Mouse (Mus musculus) spleen, postnatal 10 days (tissue): ENCODE results near the gene Aig1.

Source experiments
- DNase-seq, 2 experiments: peaks; one replicate each; pipeline ENCODE4 v3.0.0; 2021 to 2022; ENCODE audit warnings: low spot score in 2 of 2

Aig1 gene

GRCm38 (mm10) chr10:13702688-13703087, 166.1 kb downstream of the Aig1 start:
- no peak for DNase-seq

DNA sequence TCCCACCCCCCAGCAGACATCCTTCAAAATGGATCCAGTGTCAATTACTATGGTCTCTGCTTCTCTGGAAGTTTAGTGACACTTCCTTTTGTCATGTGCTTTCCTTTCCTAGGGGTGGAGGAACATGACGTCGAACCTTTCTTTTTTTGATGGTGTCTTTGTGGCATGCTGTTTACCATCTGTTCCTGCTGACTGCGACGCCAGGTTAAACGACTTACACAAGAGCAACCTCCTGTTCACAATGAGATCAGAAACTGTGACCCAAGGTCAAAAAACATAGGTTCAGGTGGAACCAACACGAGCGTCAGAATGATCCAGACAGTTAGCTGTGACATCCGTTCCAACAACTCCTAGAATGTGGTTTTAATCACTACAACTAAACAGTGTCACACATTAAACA, 166.7 kb downstream of the Aig1 start:
- DNase-seq: no peak

- no peak for DNase-seq
These were observed 172.5 kb downstream of the Aig1 start for GRCm38 (mm10) chr10:13696326-13696725.

- no peak for DNase-seq
These were observed 175.5 kb downstream of the Aig1 start for GRCm38 (mm10) chr10:13693276-13693675.

DNA sequence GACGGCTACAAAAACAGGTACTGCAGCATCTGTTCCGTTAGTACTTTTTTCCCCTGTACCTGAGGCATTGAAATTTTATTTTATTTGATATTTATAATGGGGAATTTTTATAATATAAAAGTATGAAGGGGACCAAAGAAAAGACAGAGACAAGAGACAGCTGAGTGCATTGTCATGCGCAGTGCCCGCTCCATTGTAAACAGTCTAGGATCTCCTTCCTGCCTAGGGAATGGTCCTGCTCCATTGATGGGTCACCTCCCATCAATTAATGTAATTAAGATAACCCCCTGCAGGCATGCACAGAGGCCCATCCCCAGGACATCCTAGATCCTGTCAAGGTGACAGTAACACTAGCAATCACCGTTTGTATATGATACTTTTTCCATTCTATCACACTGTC, 178.0 kb downstream of the Aig1 start:
- no peak for DNase-seq

DNA sequence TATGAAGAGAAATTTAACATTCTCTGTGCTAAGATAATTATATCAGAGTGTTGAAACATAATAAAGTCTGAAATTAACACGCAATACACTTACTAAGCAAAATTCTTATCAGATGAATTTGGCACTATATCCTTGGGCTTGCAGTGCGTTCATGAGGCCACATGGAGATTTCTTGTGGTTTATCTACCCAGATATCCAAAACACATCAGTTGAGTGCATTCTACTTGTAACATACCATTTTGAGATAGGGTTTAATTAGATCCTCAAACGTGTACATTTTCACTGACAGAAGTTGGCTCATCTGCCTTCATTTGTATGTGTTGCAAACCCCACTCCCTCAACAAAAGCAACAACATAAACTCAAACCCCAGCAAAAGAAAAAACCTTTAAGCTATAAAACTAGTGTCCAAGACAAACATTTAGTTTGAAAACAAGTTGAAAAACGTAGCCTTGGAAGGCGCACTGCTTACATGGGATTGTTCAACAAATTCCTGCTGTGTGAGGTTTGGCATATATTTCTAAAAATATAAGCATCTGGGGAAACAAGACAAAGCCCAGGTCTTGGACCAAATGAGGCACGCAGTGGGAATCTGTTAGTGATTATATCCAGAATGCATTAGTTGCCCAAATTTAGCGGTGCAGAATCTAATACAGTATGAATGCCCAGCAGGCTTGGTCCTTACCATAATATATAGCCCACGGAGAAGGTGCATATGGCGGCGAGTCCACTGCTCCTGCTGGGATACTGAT, 178.8 kb downstream of the Aig1 start:
- no peak for DNase-seq

DNA sequence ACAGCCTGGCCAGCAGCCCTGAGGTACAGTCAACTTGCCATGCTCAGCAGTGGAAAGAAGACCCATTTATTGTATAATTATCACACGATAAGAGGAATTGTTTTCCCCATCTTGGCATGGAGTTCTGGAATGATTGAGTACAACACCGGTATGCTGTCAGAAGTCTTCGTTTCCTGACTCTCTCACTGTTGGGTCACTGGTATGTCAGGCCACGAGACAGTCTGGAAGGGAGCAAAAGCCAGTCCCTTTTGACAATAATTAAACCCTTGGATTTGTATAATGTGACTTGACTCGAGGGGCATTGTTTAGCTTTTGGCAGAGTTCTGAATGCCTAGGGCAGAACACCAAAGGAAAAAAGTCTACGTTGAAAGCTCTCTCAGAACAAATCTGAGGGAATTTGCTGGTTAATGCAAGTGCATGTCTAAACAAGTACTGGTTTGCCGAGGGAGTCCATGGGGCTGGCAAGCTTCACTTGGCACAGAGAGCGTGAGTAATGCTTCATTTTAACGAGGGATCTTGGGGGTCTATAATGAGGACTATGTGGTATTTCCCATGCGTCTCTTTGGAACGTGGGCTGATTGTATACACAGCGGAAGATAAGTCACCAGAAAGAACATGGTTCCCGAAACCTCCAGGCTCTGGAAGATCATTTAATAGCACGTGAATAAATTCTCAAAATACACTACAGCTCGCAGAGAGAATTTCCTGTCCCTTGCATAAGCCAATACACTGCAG, 180.2 kb downstream of the Aig1 start:
- DNase-seq: no peak

- no peak for DNase-seq
These were observed 181.5 kb downstream of the Aig1 start for GRCm38 (mm10) chr10:13687182-13687810.

GRCm38 (mm10) chr10:13686127-13686526, 182.7 kb downstream of the Aig1 start:
- no peak for DNase-seq

GRCm38 (mm10) chr10:13685366-13685765, 183.4 kb downstream of the Aig1 start:
- DNase-seq: no peak

- DNase-seq: no peak
These were observed 184.3 kb downstream of the Aig1 start for GRCm38 (mm10) chr10:13684452-13684851.

DNA sequence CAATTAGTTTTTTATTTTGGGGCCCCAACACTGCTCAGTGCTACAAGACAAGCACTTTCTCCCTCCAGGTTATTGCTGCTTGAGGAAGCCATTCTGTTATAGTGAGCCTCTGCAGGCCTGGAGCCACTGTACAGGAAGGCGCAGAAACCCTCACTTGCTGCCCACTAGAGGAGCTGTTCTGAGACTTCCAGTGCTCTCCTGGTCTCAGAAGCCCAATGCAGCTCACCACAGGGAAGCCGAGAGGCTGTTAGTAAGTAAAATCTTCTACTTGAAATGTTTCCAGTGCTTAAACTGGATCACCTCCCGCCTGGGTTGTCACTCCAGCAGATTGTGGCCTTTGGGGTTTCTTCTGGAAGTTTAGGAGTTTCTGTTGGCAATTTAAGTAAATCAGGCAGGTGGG, 186.2 kb downstream of the Aig1 start:
- DNase-seq: peak in 1 of 2 experiments; percentile 14

DNA sequence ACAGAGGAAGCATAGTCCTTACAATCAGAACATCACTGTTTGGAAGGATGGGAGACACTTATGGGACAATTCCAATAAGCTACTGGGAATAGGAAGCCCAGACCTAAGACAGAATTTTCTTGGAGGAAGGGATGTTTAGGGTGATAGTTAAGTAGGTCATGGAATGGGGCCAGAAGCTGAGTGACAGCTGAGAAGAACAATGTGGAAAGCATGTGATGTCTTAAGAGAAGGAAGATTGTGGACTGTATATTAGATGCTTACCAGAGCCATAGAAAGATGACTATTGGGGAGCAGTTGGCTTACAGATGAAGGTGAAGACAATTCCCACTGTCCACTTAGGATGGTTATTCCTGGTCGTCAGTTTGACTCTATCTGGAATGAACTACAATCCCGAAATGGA, 191.3 kb downstream of the Aig1 start:
- no peak for DNase-seq

DNA sequence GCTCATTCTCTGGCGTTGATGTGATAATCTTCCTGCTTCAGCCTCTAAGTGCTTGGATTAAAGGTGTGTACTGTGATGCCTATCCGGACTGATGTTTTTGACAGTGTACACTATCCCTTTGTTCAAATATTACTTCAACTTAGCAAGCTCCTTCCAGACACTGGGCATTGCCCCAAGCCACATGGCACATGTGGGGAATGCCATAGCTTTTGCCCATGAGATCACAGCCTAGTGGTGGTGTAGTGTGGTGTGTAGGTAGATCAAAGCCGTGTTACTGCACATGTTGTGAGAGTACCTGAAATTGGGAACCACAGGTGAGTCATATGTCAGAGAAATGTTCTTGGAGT, 193.8 kb downstream of the Aig1 start:
- no peak for DNase-seq

DNA sequence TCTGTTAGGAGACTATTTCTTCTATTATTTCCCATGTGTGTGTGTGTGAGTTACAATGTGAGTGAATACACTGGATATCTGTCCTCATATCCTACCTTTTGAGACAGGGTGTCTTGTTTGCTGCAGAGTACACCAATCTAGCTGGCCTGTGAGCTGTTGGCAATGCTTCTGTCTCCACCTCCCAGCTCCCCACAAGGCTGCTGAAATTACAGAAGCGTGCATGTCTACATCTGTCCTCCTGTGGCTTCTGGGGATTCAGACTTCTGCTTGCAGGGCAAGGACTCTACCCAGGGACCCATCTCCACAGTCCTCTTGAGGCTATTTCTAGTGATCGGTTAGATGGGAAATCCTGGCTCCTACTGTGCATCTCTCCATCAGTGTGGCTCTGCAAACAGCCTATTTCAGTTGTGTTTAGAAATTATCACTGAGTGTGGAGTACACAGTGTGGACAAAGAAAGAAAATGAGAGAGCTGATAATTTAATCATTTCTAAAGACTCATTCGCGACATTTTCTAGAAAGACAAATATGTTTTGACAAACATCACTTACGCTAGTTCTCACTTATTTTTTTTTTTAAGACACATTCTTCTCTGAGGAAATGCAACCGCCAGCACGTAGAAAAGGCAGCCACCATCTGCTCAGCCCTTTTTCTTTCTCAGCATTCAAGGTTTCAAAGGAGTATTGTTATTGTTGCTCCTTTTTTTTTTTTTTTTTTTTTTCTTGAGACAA, 194.3 kb downstream of the Aig1 start:
- DNase-seq: no peak

GRCm38 (mm10) chr10:13667166-13667696, 201.5 kb downstream of the Aig1 start:
- no peak for DNase-seq

DNA sequence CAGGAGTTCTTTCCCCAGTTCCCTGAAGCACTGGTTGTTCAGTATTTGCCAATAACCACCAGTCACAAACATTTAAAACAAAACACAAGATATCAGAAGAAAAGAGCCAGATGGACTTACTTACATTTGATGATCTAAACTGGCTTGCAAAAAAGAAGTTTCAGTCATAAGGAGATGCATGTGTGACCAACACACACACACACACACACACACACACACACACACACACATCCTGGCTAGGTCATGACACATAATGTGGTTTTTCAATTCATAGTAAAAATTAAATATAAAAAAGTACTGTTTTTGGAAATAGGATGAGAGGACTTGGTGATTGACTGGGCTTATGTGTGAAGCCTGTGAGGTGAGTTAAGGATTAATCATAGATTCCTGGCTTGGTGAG, 205.3 kb downstream of the Aig1 start:
- no peak for DNase-seq

GRCm38 (mm10) chr10:13659778-13660177, 209.0 kb downstream of the Aig1 start:
- DNase-seq: no peak

DNA sequence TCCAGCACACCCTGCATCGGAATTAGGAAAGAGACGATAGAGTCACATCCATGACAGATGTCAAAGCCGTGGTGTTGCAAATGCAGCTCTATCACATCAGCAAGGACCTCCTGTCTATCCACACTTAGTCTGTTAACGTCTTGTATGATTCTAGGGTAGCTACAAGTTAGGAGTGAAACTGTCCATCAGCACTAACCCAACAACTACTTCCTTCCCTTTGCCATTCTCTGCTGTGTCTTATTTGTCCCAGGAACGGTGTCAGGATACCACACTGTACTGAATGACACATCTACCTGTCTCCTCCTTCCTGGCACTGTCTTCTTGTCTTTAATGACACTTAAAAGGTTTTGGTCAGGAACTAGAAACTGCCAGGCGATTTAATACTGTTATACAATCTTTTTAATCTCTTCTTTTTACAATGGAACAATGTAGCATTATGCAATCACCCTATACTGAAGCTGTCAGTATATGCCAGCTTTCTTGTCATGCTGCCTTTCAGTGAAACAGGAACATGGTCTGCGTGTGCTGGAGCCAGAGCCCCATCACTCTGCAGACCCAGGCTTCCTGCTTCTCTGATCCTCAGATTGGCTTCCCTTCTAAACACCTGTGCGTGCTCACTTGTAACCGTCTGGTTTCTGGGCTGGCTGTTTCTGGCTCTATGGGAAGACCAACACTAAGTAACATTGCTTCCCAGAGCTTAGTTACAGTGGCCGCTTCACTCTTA, 214.9 kb downstream of the Aig1 start:
- no peak for DNase-seq

DNA sequence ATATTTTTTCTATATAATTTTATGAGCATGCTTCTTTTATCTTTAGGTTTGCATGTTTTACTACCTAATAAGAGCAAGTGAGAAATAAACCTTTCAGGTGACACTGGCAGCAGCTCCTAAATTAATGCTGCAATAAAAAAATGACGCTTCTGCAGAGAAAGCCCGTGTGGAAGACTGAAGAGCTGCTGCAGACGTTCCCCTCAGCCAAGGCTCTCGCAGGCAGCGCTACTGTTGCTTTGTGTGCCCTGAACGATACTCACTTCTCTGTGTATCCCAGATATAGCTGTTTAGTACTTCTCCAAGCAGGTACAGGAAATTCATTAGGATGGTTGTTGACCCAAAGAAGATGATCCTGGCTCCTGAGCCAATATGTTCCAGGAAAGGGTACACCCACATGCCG, 215.5 kb downstream of the Aig1 start:
- DNase-seq: no peak

GRCm38 (mm10) chr10:13652061-13652460, 216.7 kb downstream of the Aig1 start:
- DNase-seq: no peak
